Mouse (Mus musculus): ENCODE results near the gene Nfkb2. TPM values are rescaled to one million over a fixed set of nuclear protein-coding genes. Genes with fewer than 3 reads are reported as not detected.

Nfkb2 gene
- total RNA-seq, 2 experiments from 2014 or later, result 1.8 to 2.8 TPM

- no peak for DNase-seq (ENCODE audit: extremely low spot score in 1 of 2, low spot score in 1 of 2)
Measured at GRCm38 (mm10) chr19:46308303-46308702, 4.2 kb downstream of the Nfkb2 start.

GRCm38 (mm10) chr19:46308706-46309435 is 4.8 kb downstream of the Nfkb2 start:
- DNase-seq (ENCODE audit: extremely low spot score in 1 of 2, low spot score in 1 of 2), result peak; percentile 82 to 94

GRCm38 (mm10) chr19:46309651-46310305 is 5.7 kb downstream of the Nfkb2 start:
- peak in 1 of 2 experiments; percentile 6 for DNase-seq (ENCODE audit: extremely low spot score in 1 of 2, low spot score in 1 of 2)

GRCm38 (mm10) chr19:46310312-46310865 is 6.3 kb downstream of the Nfkb2 start:
- peak in 1 of 2 experiments; percentile 11 for DNase-seq (ENCODE audit: extremely low spot score in 1 of 2, low spot score in 1 of 2)

- no peak for DNase-seq (ENCODE audit: extremely low spot score in 1 of 2, low spot score in 1 of 2)
Measured at GRCm38 (mm10) chr19:46311341-46311740, 7.2 kb downstream of the Nfkb2 start.

GRCm38 (mm10) chr19:46312566-46312965 is 8.4 kb downstream of the Nfkb2 start:
- DNase-seq (ENCODE audit: extremely low spot score in 1 of 2, low spot score in 1 of 2), result no peak

- no peak for DNase-seq (ENCODE audit: extremely low spot score in 1 of 2, low spot score in 1 of 2)
Measured at GRCm38 (mm10) chr19:46313116-46313515, 9.0 kb downstream of the Nfkb2 start.

GRCm38 (mm10) chr19:46313591-46313990 is 9.5 kb downstream of the Nfkb2 start:
- no peak for DNase-seq (ENCODE audit: extremely low spot score in 1 of 2, low spot score in 1 of 2)

GRCm38 (mm10) chr19:46314151-46314601 is 10.1 kb downstream of the Nfkb2 start:
- no peak for DNase-seq (ENCODE audit: extremely low spot score in 1 of 2, low spot score in 1 of 2)

- DNase-seq (ENCODE audit: extremely low spot score in 1 of 2, low spot score in 1 of 2), result peak in 1 of 2 experiments; percentile 8
Measured at GRCm38 (mm10) chr19:46314872-46315742, 11.0 kb downstream of the Nfkb2 start.

GRCm38 (mm10) chr19:46315752-46316610 is 11.9 kb downstream of the Nfkb2 start:
- no peak for DNase-seq (ENCODE audit: extremely low spot score in 1 of 2, low spot score in 1 of 2)

GRCm38 (mm10) chr19:46316846-46317545 is 12.9 kb downstream of the Nfkb2 start:
- DNase-seq (ENCODE audit: extremely low spot score in 1 of 2, low spot score in 1 of 2), result peak; percentile 60 to 61

- DNase-seq (ENCODE audit: extremely low spot score in 1 of 2, low spot score in 1 of 2), result peak in 1 of 2 experiments; percentile 27
Measured at GRCm38 (mm10) chr19:46317546-46317885, 13.4 kb downstream of the Nfkb2 start.

GRCm38 (mm10) chr19:46318031-46318471 is 13.9 kb downstream of the Nfkb2 start:
- peak in 1 of 2 experiments; percentile 70 for DNase-seq (ENCODE audit: extremely low spot score in 1 of 2, low spot score in 1 of 2)

- DNase-seq (ENCODE audit: extremely low spot score in 1 of 2, low spot score in 1 of 2), result peak; percentile 64 to 76
Measured at GRCm38 (mm10) chr19:46318586-46319378, 14.7 kb downstream of the Nfkb2 start.

- peak in 1 of 2 experiments; percentile 6 for DNase-seq (ENCODE audit: extremely low spot score in 1 of 2, low spot score in 1 of 2)
Measured at GRCm38 (mm10) chr19:46320076-46320785, 16.1 kb downstream of the Nfkb2 start.

All from layer of hippocampus, postnatal 25 days (tissue).